Mouse (Mus musculus): ENCODE data around the gene Gatad2a.
"Not testable (repeated sequence)": the region's sequence is repeated elsewhere in the genome, so short reads cannot be mapped to it uniquely, and the experiment has no call there.

Gene Gatad2a

GRCm38 (mm10) chr8:69988936-69989335, 7.2 kb downstream of the Gatad2a start:
- not testable (repeated sequence) for DNase-seq

GRCm38 (mm10) chr8:69987744-69988143, 8.4 kb downstream of the Gatad2a start:
- DNase-seq: no peak

- DNase-seq: no peak
Measured at GRCm38 (mm10) chr8:69984876-69985553, 11.2 kb downstream of the Gatad2a start.

GRCm38 (mm10) chr8:69978456-69978855, 17.7 kb downstream of the Gatad2a start:
- no peak for DNase-seq

- DNase-seq: no peak
Measured at GRCm38 (mm10) chr8:69974806-69975205, 21.4 kb downstream of the Gatad2a start.

- peak; percentile 92 to 95 for DNase-seq
Measured at GRCm38 (mm10) chr8:69974194-69974614, 22.0 kb downstream of the Gatad2a start.

- DNase-seq: peak; percentile 47 to 53
Measured at GRCm38 (mm10) chr8:69973442-69974161, 22.6 kb downstream of the Gatad2a start.

- no peak for DNase-seq
Measured at GRCm38 (mm10) chr8:69973063-69973441, 23.1 kb downstream of the Gatad2a start.

GRCm38 (mm10) chr8:69970880-69971279, 25.3 kb downstream of the Gatad2a start:
- DNase-seq: no peak

GRCm38 (mm10) chr8:69967291-69967933, 28.8 kb downstream of the Gatad2a start:
- DNase-seq: no peak

GRCm38 (mm10) chr8:69959241-69959640, 36.9 kb downstream of the Gatad2a start:
- no peak for DNase-seq

GRCm38 (mm10) chr8:69957879-69958278, 38.3 kb downstream of the Gatad2a start:
- DNase-seq: no peak

- no peak for DNase-seq
Measured at GRCm38 (mm10) chr8:69957419-69957818, 38.8 kb downstream of the Gatad2a start.

- no peak for DNase-seq
Measured at GRCm38 (mm10) chr8:69956651-69957050, 39.5 kb downstream of the Gatad2a start.

- no peak for DNase-seq
Measured at GRCm38 (mm10) chr8:69954642-69955041, 41.5 kb downstream of the Gatad2a start.

- no peak for DNase-seq
Measured at GRCm38 (mm10) chr8:69954213-69954612, 42.0 kb downstream of the Gatad2a start.

GRCm38 (mm10) chr8:69950300-69950699, 45.9 kb downstream of the Gatad2a start:
- no peak for DNase-seq

- not testable (repeated sequence) for DNase-seq
Measured at GRCm38 (mm10) chr8:69942495-69942894, 53.7 kb downstream of the Gatad2a start.

GRCm38 (mm10) chr8:69940386-69940785, 55.8 kb downstream of the Gatad2a start:
- no peak for DNase-seq

GRCm38 (mm10) chr8:69939633-69940032, 56.6 kb downstream of the Gatad2a start:
- no peak for DNase-seq

- no peak for DNase-seq
Measured at GRCm38 (mm10) chr8:69938245-69938982, 57.8 kb downstream of the Gatad2a start.

- DNase-seq: no peak
Measured at GRCm38 (mm10) chr8:69937466-69937865, 58.7 kb downstream of the Gatad2a start.

Data from cerebellum, postnatal 36 days (tissue).